Mouse (Mus musculus): ENCODE results near the gene Capn2.

GRCm38 (mm10) chr1:182461261-182461660, 56.1 kb downstream of the Capn2 start:
- TF ChIP-seq GATA1 (IDR thresholded peaks at IDR 0.05; ENCODE audit: borderline replicate concordance, low read length) (no peak), CTCF (IDR thresholded peaks at IDR 0.05; ENCODE audit: low read depth, low read length) (no peak)
